Mouse (Mus musculus): ENCODE measurements around the gene BC028528. TPM values are rescaled to one million over a fixed set of nuclear protein-coding genes. Genes with fewer than 3 reads are reported as not detected.

BC028528 gene
- polyA plus RNA-seq, 1 experiment from 2014 or later: 7.6 TPM

DNA sequence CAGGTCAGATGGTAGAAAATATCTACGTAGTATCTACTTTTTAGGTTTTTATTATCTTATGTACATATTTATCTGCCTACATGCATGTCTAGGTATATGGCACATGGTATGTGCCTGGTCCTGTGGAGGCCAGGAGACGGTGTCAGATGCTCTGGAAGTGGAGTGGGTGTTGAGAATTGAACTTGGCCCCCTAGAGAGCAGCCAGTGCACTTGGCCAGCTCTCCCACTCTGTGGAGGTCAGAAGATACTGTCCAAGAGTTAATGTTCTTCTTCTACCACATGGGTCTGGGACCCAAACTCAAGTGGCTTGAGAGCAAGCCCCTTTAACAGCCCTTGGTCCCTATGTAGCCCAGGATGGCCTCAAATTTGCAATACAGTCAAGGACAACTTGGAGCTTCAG is 24.4 kb downstream of the BC028528 start:
- TF ChIP-seq CTCF (IDR thresholded peaks at IDR 0.05; ENCODE audit: low read depth) (no peak), EP300 (IDR thresholded peaks at IDR 0.05; ENCODE audit: low read depth) (no peak)
- WGBS (ENCODE audit: insufficient replicate concordance): 89% methylated on average over 2 of the region's 2 CpGs
- H3K4me3 ChIP-seq (ENCODE audit: low read depth, low read length): no peak overlapping the region

DNA sequence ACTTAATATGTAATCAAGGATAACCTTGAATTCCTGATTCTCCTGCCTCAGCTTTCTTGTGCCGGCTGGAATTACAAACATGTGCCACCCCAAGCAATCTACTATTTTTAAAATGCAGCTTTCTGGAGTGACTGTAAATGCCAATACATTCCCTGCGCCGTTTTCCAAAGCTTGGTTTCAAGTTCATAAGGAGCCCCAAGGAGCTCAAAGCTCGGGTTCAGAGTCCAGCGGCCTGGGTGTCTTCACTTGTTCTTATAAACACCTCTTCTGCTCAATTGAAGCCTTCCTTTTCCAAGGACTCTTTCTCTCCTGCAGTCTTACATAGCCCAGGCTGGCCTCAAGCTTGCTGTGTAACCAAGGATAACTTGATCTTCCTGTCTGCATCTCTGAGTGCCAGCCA is 25.7 kb downstream of the BC028528 start:
- Histone ChIP-seq H3K27me3 (ENCODE audit: insufficient read depth, low read length) (no peaks in the 10 kb centered on the region), H3K36me3 (replicated peaks; ENCODE audit: insufficient read depth, low read length) (peaks cover 12% of the 10 kb centered on the region), H3K27ac (ENCODE audit: low read depth) (no peak overlapping the region), H3K4me1 (ENCODE audit: insufficient read depth) (peaks cover 7% of the 10 kb centered on the region), H3K4me2 (ENCODE audit: low read depth, low read length) (no peak overlapping the region), H3K9me3 (ENCODE audit: low read length) (no peaks in the 10 kb centered on the region), H3K9ac (replicated peaks) (no peak overlapping the region), H3K4me3 (ENCODE audit: low read depth, low read length) (no peak overlapping the region)
- WGBS (ENCODE audit: insufficient replicate concordance): 89% methylated on average over 5 of the region's 5 CpGs
- TF ChIP-seq CTCF (IDR thresholded peaks at IDR 0.05; ENCODE audit: low read depth) (no peak), EP300 (IDR thresholded peaks at IDR 0.05; ENCODE audit: low read depth) (no peak)
- ATAC-seq (no peak), DNase-seq (no peak)

More for the DNA sequence above, 24.4 kb downstream of the BC028528 start:
- no peak overlapping the region for H3K4me2 ChIP-seq (ENCODE audit: low read depth, low read length)
- peaks cover 12% of the 10 kb centered on the region for H3K36me3 ChIP-seq (replicated peaks; ENCODE audit: insufficient read depth, low read length)
- no peak overlapping the region for H3K27ac ChIP-seq (ENCODE audit: low read depth)
- ATAC-seq (no peak), DNase-seq (no peak)
- H3K9ac ChIP-seq (replicated peaks): no peak overlapping the region
- no peaks in the 10 kb centered on the region for H3K9me3 ChIP-seq (ENCODE audit: low read length)
- H3K4me1 ChIP-seq (ENCODE audit: insufficient read depth): peaks cover 11% of the 10 kb centered on the region
- H3K27me3 ChIP-seq (ENCODE audit: insufficient read depth, low read length): no peaks in the 10 kb centered on the region

DNA sequence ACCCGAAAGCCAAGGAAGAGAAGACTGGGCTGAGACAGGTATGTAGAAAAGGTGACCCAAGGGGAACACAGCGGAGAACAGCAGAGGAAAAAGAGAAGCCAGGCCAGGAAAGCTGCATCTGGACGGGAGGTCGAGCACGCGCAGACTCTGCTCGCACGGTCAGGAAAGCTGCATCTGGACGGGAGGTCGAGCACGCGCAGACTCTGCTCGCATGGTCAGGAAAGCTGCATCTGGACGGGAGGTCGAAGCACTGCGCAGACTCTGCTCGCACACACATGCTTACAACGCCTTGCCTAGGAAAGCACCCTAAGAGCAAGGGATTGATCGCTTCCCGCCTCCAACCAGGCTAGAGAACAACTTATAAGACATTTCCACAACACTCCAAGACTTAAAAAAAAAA is 26.2 kb downstream of the BC028528 start:
- no peak overlapping the region for H3K4me2 ChIP-seq (ENCODE audit: low read depth, low read length)
- H3K4me1 ChIP-seq (ENCODE audit: insufficient read depth): peaks cover 2% of the 10 kb centered on the region
- 90% methylated on average over 20 of the region's 20 CpGs for WGBS (ENCODE audit: insufficient replicate concordance)
- H3K36me3 ChIP-seq (replicated peaks; ENCODE audit: insufficient read depth, low read length): peaks cover 12% of the 10 kb centered on the region
- no peak overlapping the region for H3K27ac ChIP-seq (ENCODE audit: low read depth)
- no peaks in the 10 kb centered on the region for H3K9me3 ChIP-seq (ENCODE audit: low read length)
- TF ChIP-seq EP300 (IDR thresholded peaks at IDR 0.05; ENCODE audit: low read depth): no peak
- TF ChIP-seq CTCF (IDR thresholded peaks at IDR 0.05; ENCODE audit: low read depth): no peak
- no peak overlapping the region for H3K9ac ChIP-seq (replicated peaks)
- H3K27me3 ChIP-seq (ENCODE audit: insufficient read depth, low read length): no peaks in the 10 kb centered on the region
- DNase-seq (no peak), ATAC-seq (no peak)
- H3K4me3 ChIP-seq (ENCODE audit: low read depth, low read length): no peak overlapping the region

DNA sequence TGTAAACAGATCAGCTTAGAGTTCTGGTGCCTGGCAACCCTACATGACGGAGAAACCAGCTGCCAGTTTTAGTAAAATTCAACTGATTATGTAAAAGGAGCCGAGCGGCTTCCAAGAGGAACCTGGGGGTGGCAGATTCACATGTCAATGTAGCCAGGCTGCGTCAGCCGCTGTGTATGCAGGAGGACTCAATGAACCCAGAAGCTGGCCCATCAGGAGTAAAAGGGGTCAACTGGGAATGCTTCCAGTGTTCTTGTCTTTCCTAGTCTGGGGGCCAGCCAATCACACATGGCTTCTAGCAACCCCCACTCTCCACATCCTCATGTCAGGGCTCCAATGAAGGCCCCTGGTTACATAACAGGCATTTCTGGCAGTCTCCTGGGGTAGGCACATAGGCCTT is 26.8 kb downstream of the BC028528 start:
- no peak for DNase-seq
- no peak overlapping the region for H3K27ac ChIP-seq (ENCODE audit: low read depth)
- peaks cover 12% of the 10 kb centered on the region for H3K36me3 ChIP-seq (replicated peaks; ENCODE audit: insufficient read depth, low read length)

DNA sequence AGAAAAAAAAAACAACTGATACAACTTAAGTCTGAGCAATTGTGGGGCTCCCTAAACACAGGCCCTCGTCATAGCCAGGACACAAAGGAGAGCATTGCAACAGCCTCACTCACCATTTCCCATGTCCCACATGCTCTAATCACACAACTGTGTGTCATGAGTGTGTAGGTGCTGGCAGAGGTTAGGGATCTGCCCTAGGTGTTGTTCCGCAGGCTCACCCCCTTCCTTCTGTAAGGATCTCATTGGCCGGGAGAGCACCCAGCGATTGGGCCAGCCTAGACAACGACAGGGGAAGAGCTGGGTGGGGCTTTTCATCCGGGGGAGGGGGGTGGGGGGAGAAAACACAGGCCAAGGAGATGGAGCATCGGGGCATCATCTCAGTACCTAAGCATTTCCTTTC is 28.2 kb downstream of the BC028528 start:
- ATAC-seq (no peak), DNase-seq (no peak)
- Histone ChIP-seq H3K4me1 (ENCODE audit: insufficient read depth) (no peaks in the 10 kb centered on the region), H3K4me2 (ENCODE audit: low read depth, low read length) (no peak overlapping the region), H3K27ac (ENCODE audit: low read depth) (no peak overlapping the region), H3K36me3 (replicated peaks; ENCODE audit: insufficient read depth, low read length) (peaks cover 11% of the 10 kb centered on the region), H3K4me3 (ENCODE audit: low read depth, low read length) (no peak overlapping the region), H3K9me3 (ENCODE audit: low read length) (no peaks in the 10 kb centered on the region), H3K9ac (replicated peaks) (no peak overlapping the region), H3K27me3 (ENCODE audit: insufficient read depth, low read length) (no peaks in the 10 kb centered on the region)
- no peak for TF ChIP-seq EP300 (IDR thresholded peaks at IDR 0.05; ENCODE audit: low read depth)
- no peak for TF ChIP-seq CTCF (IDR thresholded peaks at IDR 0.05; ENCODE audit: low read depth)
- WGBS (ENCODE audit: insufficient replicate concordance): 66% methylated on average over 7 of the region's 7 CpGs

More for the DNA sequence above, 26.8 kb downstream of the BC028528 start:
- Histone ChIP-seq H3K9me3 (ENCODE audit: low read length) (no peaks in the 10 kb centered on the region), H3K27me3 (ENCODE audit: insufficient read depth, low read length) (no peaks in the 10 kb centered on the region), H3K4me2 (ENCODE audit: low read depth, low read length) (no peak overlapping the region), H3K9ac (replicated peaks) (no peak overlapping the region), H3K4me3 (ENCODE audit: low read depth, low read length) (no peak overlapping the region), H3K4me1 (ENCODE audit: insufficient read depth) (no peaks in the 10 kb centered on the region)
- no peak for ATAC-seq
- TF ChIP-seq CTCF (IDR thresholded peaks at IDR 0.05; ENCODE audit: low read depth) (no peak), EP300 (IDR thresholded peaks at IDR 0.05; ENCODE audit: low read depth) (no peak)
- 81% methylated on average over 5 of the region's 5 CpGs for WGBS (ENCODE audit: insufficient replicate concordance)

DNA sequence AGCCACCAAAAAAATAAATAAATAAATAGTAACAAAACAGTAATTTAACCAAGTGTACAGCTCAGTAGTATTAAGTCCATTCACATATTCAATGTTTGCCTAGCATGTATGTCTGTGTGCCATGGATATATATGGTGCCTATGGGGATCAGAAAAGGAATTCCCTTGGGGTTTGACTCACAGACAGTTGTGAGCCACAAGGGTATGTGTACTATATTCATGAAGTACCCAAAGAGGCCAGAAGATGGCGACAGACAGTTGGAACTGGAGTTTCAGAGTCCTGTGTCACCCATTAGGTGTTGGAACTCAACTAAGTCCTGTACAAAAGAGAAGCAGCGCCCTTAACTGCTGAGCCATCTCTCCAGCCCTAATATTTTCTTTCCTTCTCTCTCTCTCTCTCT is 30.0 kb downstream of the BC028528 start:
- DNase-seq (peak; percentile 75), ATAC-seq (peak; percentile 86)
- Histone ChIP-seq H3K9me3 (ENCODE audit: low read length) (no peaks in the 10 kb centered on the region), H3K36me3 (replicated peaks; ENCODE audit: insufficient read depth, low read length) (peaks cover 3% of the 10 kb centered on the region), H3K27ac (ENCODE audit: low read depth) (no peak overlapping the region), H3K27me3 (ENCODE audit: insufficient read depth, low read length) (no peaks in the 10 kb centered on the region), H3K4me2 (ENCODE audit: low read depth, low read length) (no peak overlapping the region), H3K4me1 (ENCODE audit: insufficient read depth) (no peaks in the 10 kb centered on the region), H3K4me3 (ENCODE audit: low read depth, low read length) (no peak overlapping the region), H3K9ac (replicated peaks) (no peak overlapping the region)
- WGBS (ENCODE audit: insufficient replicate concordance): 40% methylated on average over 2 of the region's 2 CpGs
- no peak for TF ChIP-seq EP300 (IDR thresholded peaks at IDR 0.05; ENCODE audit: low read depth)
- peak; percentile 89 for TF ChIP-seq CTCF (IDR thresholded peaks at IDR 0.05; ENCODE audit: low read depth)

DNA sequence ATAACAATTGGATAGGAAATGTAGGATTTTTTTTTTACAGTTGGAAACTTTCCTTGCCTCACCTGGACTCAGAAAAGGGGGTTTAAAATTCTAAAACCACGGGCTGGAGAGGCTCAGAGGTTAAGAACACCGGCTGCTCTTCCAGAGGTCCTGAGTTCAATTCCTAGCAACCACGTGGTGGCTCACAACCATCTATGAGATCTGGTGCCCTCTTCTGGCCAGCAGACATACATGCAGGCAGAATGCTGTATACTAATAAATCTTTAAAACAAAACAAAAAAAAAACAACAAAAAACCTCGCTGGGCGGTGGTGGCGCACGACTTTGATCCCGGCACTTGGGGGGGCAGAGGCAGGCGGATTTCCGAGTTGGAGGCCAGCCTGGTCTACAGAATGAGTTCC is 30.6 kb downstream of the BC028528 start:
- ATAC-seq: 0 out of 2 replicates have a peak, but pooled peaks have one; percentile 8
- H3K27ac ChIP-seq (ENCODE audit: low read depth): no peak overlapping the region
- H3K4me2 ChIP-seq (ENCODE audit: low read depth, low read length): no peak overlapping the region
- peak; percentile 65 for TF ChIP-seq CTCF (IDR thresholded peaks at IDR 0.05; ENCODE audit: low read depth)
- TF ChIP-seq EP300 (IDR thresholded peaks at IDR 0.05; ENCODE audit: low read depth): no peak
- no peaks in the 10 kb centered on the region for H3K27me3 ChIP-seq (ENCODE audit: insufficient read depth, low read length)
- H3K9ac ChIP-seq (replicated peaks): no peak overlapping the region
- DNase-seq: peak; percentile 31
- no peaks in the 10 kb centered on the region for H3K9me3 ChIP-seq (ENCODE audit: low read length)
- H3K36me3 ChIP-seq (replicated peaks; ENCODE audit: insufficient read depth, low read length): peaks cover 3% of the 10 kb centered on the region
- no peak overlapping the region for H3K4me3 ChIP-seq (ENCODE audit: low read depth, low read length)
- H3K4me1 ChIP-seq (ENCODE audit: insufficient read depth): 0 out of 2 replicates have a peak, but pooled peaks cover under 1% of the 10 kb centered on the region
- 72% methylated on average over 10 of the region's 10 CpGs for WGBS (ENCODE audit: insufficient replicate concordance)

Measured in liver, postnatal 0 days (tissue).